Mouse (Mus musculus): Measurements from ENCODE around the gene Gm9.

The Gm9 gene

GRCm38 (mm10) chrX:37210941-37211340, at the start of gene Gm9:
Gm9 (minus strand) TSS chrX:37211041.
- 89% methylated on average over 10 of the region's 10 CpGs for whole genome bisulfite sequencing

- 100% methylated on average over 1 of the region's 3 CpGs for WGBS
Measured at GRCm38 (mm10) chrX:37249619-37250018, 38.8 kb upstream of the Gm9 start, which contains the start of gene Rhox3a. Rhox3a (plus strand) TSS chrX:37249919.

- 92% methylated on average over 2 of the region's 9 CpGs for WGBS
Measured at GRCm38 (mm10) chrX:37244676-37245075, 33.8 kb upstream of the Gm9 start, which contains the start of gene Rhox2a. Rhox2a (plus strand) TSS chrX:37244976.

GRCm38 (mm10) chrX:37222158-37222557, 11.3 kb upstream of the Gm9 start, which contains the start of gene Rhox1:
Rhox1 (minus strand) TSS chrX:37222258.
- WGBS = 64% methylated on average over 1 of the region's 1 CpGs

GRCm38 (mm10) chrX:37198676-37199075, 12.2 kb downstream of the Gm9 start:
- 68% methylated on average over 8 of the region's 8 CpGs for WGBS

- 9% methylated on average over 28 of the region's 28 CpGs for whole genome bisulfite sequencing
Measured at GRCm38 (mm10) chrX:37191744-37192379, 19.0 kb downstream of the Gm9 start.

- 6% methylated on average over 63 of the region's 63 CpGs for WGBS
Measured at GRCm38 (mm10) chrX:37191105-37191743, 19.6 kb downstream of the Gm9 start, which contains the start of the genes Ndufa1 and Rnf113a1. Ndufa1 (minus strand) TSS chrX:37191163. Rnf113a1 (plus strand) TSS chrX:37191245.

- WGBS = 7% methylated on average over 20 of the region's 20 CpGs
Measured at GRCm38 (mm10) chrX:37190755-37191104, 20.1 kb downstream of the Gm9 start.

GRCm38 (mm10) chrX:37184401-37184800, 26.4 kb downstream of the Gm9 start:
- 29% methylated on average over 5 of the region's 8 CpGs for WGBS

- 58% methylated on average over 5 of the region's 5 CpGs for WGBS
Measured at GRCm38 (mm10) chrX:37168742-37169141, 42.1 kb downstream of the Gm9 start, which contains the start of gene Akap14. Akap14 (minus strand) TSS chrX:37168842.

- WGBS = 25% methylated on average over 3 of the region's 3 CpGs
Measured at GRCm38 (mm10) chrX:37167085-37167484, 43.8 kb downstream of the Gm9 start.

GRCm38 (mm10) chrX:37163115-37163514, 47.7 kb downstream of the Gm9 start:
- WGBS = 87% methylated on average over 18 of the region's 18 CpGs

GRCm38 (mm10) chrX:37161169-37161568, 49.7 kb downstream of the Gm9 start:
- WGBS = 75% methylated on average over 10 of the region's 10 CpGs
